Mouse (Mus musculus) CH12.LX (cell line): ENCODE measurements at regions not wholly inside any gene's neighbourhood (a gene's known extent, or its start where the extent isn't known, plus 50 kb on each side); places are given as distances from the start of the nearest gene placed in this dataset.
"Not testable (repeated sequence)": the region's sequence is repeated elsewhere in the genome, so short reads cannot be mapped to it uniquely, and the experiment has no call there.

ENCODE experiments used
- DNase-seq: peaks from one replicate; pipeline ENCODE4 v3.0.0-alpha.2; 2013; ENCODE audit errors: extremely low read depth
- H3K27ac ChIP-seq: 2 replicates; pipeline ENCODE4 v1.5.1; 2012; ENCODE audit warnings: low read depth, mild to moderate bottlenecking, control low read depth, moderate library complexity; ENCODE audit not compliant: insufficient read depth
- H3K27me3 ChIP-seq: replicated peaks from 2 replicates; pipeline ENCODE3; 2012; ENCODE audit warnings: inconsistent platforms
- H3K36me3 ChIP-seq, 2 experiments: replicated peaks in 1 of 2; 2 replicates each; pipeline versions ENCODE3 to v1.6.1; 2012; ENCODE audit warnings: inconsistent platforms in 1 of 2, low read length in 1 of 2, mild to moderate bottlenecking in 1 of 2, mixed read lengths in 1 of 2, moderate library complexity in 1 of 2; ENCODE audit not compliant: control insufficient read depth in 1 of 2, insufficient read depth in 1 of 2
- H3K4me1 ChIP-seq, 2 experiments: 2 replicates each; pipeline ENCODE4 v1.6.1; 2012; ENCODE audit warnings: inconsistent platforms in 1 of 2, moderate library complexity in 1 of 2; ENCODE audit not compliant: insufficient read depth in 2 of 2, control insufficient read depth in 1 of 2
- H3K4me2 ChIP-seq: 2 replicates; pipeline ENCODE4 v1.6.1; 2012; ENCODE audit warnings: low read depth, mild to moderate bottlenecking, control low read depth; ENCODE audit not compliant: poor library complexity, insufficient read depth, severe bottlenecking
- H3K4me3 ChIP-seq, 3 experiments: fragments of 150-350 bp in 1 of 3; sonication (generic) in 1 of 3; replicated peaks in 1 of 3; 2 replicates each; pipeline versions ENCODE3 to v1.5.1; 2011 to 2012; ENCODE audit warnings: low read depth in 2 of 3, low read length in 2 of 3, mild to moderate bottlenecking in 2 of 3, moderate library complexity in 2 of 3, control low read depth in 1 of 3, improper control_type of control experiment in 1 of 3, inconsistent platforms in 1 of 3, mixed read lengths in 1 of 3; ENCODE audit not compliant: poor library complexity in 1 of 3
- H3K79me2 ChIP-seq: replicated peaks from 2 replicates; pipeline ENCODE4 v1.6.1; 2012; ENCODE audit warnings: mild to moderate bottlenecking, moderate library complexity; ENCODE audit not compliant: control insufficient read depth, poor library complexity, insufficient read depth, severe bottlenecking; ENCODE audit errors: extremely low read depth
- H3K9ac ChIP-seq: 2 replicates; pipeline ENCODE4 v1.6.1; 2012; ENCODE audit warnings: low read depth, mild to moderate bottlenecking, control low read depth, moderate library complexity; ENCODE audit not compliant: insufficient read depth
- H3K9me3 ChIP-seq: replicated peaks from 2 replicates; pipeline ENCODE3; 2012; ENCODE audit warnings: low read length, inconsistent platforms, mixed read lengths
- BHLHE40 ChIP-seq: IDR thresholded peaks from 2 replicates; pipeline ENCODE4 v1.6.1; 2011; ENCODE audit warnings: mild to moderate bottlenecking, low read depth, low read length, improper control_type of control experiment
- CHD1 ChIP-seq: IDR thresholded peaks from 2 replicates; pipeline ENCODE4 v1.6.1; 2012; ENCODE audit warnings: low read depth, low read length, improper control_type of control experiment, inconsistent platforms
- CTCF ChIP-seq, 2 experiments: IDR thresholded peaks in 1 of 2; conservative IDR thresholded peaks in 1 of 2; 2 replicates each; pipeline ENCODE4 v1.5.1; 2011 to 2012; ENCODE audit warnings: low read depth in 2 of 2, low read length in 2 of 2, improper control_type of control experiment in 1 of 2, inconsistent platforms in 1 of 2, mild to moderate bottlenecking in 1 of 2, moderate library complexity in 1 of 2
- EP300 ChIP-seq: IDR thresholded peaks from 2 replicates; pipeline ENCODE4 v1.6.1; 2011; ENCODE audit warnings: low read length, improper control_type of control experiment
- GABPA ChIP-seq: IDR thresholded peaks from 2 replicates; pipeline ENCODE4 v1.6.1; 2012; ENCODE audit warnings: low read depth, low read length, improper control_type of control experiment, inconsistent platforms; ENCODE audit not compliant: insufficient replicate concordance
- HCFC1 ChIP-seq: IDR thresholded peaks from 2 replicates; pipeline ENCODE4 v1.6.1; 2012; ENCODE audit warnings: low read depth, mild to moderate bottlenecking, inconsistent platforms, low read length, improper control_type of control experiment
- MAFK ChIP-seq: IDR thresholded peaks from 2 replicates; pipeline ENCODE4 v1.6.1; 2011; ENCODE audit warnings: low read length, improper control_type of control experiment; ENCODE audit not compliant: insufficient replicate concordance
- MAZ ChIP-seq: IDR thresholded peaks from 2 replicates; pipeline ENCODE4 v1.6.1; 2012; ENCODE audit warnings: low read depth, mild to moderate bottlenecking, inconsistent platforms, low read length, improper control_type of control experiment, moderate library complexity
- MEF2A ChIP-seq: IDR thresholded peaks from 2 replicates; pipeline ENCODE4 v1.6.1; 2014; ENCODE audit warnings: low read depth, mild to moderate bottlenecking, inconsistent platforms, low read length, improper control_type of control experiment, borderline replicate concordance
- MYC ChIP-seq: IDR thresholded peaks from 2 replicates; pipeline ENCODE4 v1.6.1; 2011; ENCODE audit warnings: low read depth, mild to moderate bottlenecking, improper control_type of control experiment, low read length
- NELFE ChIP-seq: IDR thresholded peaks from 2 replicates; pipeline ENCODE4 v1.6.1; 2011; ENCODE audit warnings: low read depth, low read length, improper control_type of control experiment
- POLR2A ChIP-seq: IDR thresholded peaks from 2 replicates; pipeline ENCODE4 v1.6.1; 2011; ENCODE audit warnings: low read depth, mild to moderate bottlenecking, improper control_type of control experiment, low read length
- POLR2AphosphoS2 ChIP-seq: IDR thresholded peaks from 2 replicates; pipeline ENCODE4 v1.6.1; 2011; ENCODE audit warnings: low read depth, low read length, improper control_type of control experiment
- RAD21 ChIP-seq: IDR thresholded peaks from 2 replicates; pipeline ENCODE4 v1.6.1; 2011; ENCODE audit warnings: low read depth, mild to moderate bottlenecking, low read length, improper control_type of control experiment, moderate library complexity
- RCOR1 ChIP-seq: conservative IDR thresholded peaks from 2 replicates; pipeline ENCODE4 v1.6.1; 2012; ENCODE audit warnings: low read depth, mild to moderate bottlenecking, inconsistent platforms, low read length, improper control_type of control experiment
- SMC3 ChIP-seq: IDR thresholded peaks from 2 replicates; pipeline ENCODE4 v1.6.1; 2011; ENCODE audit warnings: low read depth, low read length, improper control_type of control experiment
- UBTF ChIP-seq: IDR thresholded peaks from 2 replicates; pipeline ENCODE4 v1.6.1; 2012; ENCODE audit warnings: low read depth, mild to moderate bottlenecking, inconsistent platforms, low read length, improper control_type of control experiment, moderate library complexity
- USF1 ChIP-seq: IDR thresholded peaks from 2 replicates; pipeline ENCODE4 v1.6.1; 2014; ENCODE audit warnings: low read depth, mild to moderate bottlenecking, inconsistent platforms, low read length, improper control_type of control experiment
- ZKSCAN1 ChIP-seq: IDR thresholded peaks from 2 replicates; pipeline ENCODE4 v1.6.1; 2012; ENCODE audit warnings: low read depth, inconsistent platforms, low read length, improper control_type of control experiment, borderline replicate concordance
- ZMIZ1 ChIP-seq: IDR thresholded peaks from 2 replicates; pipeline ENCODE4 v1.6.1; 2012; ENCODE audit warnings: low read depth, mild to moderate bottlenecking, inconsistent platforms, low read length, improper control_type of control experiment
- dilution Hi-C: fragments of 300-500 bp; cut with MboI; formaldehyde crosslinking; loops from 2 replicates; pipeline ENCODE4 v1.14.3; 2020; ENCODE audit warnings: low sequenced_read_pairs; ENCODE audit not compliant: extremely low pct_unique_long_range_greater_than_20kb, extremely low pct_ligation_motif_present
- in situ Hi-C: fragments of 300-500 bp; cut with MboI; formaldehyde crosslinking; loops from 3 replicates; pipeline ENCODE4 v1.14.3; 2019; ENCODE audit warnings: low sequenced_read_pairs, low pct_ligation_motif_present, low pct_unique_long_range_greater_than_20kb, mixed read lengths

GRCm38 (mm10) chr2:11099834-11100622, 71.9 kb upstream of the Prkcq start:
- H3K9ac ChIP-seq, H3K4me3 ChIP-seq, H3K4me1 ChIP-seq, in situ Hi-C loops, dilution Hi-C loops: not testable (repeated sequence)
- peak; percentile 28 for TF ChIP-seq USF1
- TF ChIP-seq, all 38 proteins: peak for 1; not testable (repeated sequence) for 37
- H3K27ac ChIP-seq, H3K79me2 ChIP-seq, DNase-seq, H3K36me3 ChIP-seq, H3K9me3 ChIP-seq, H3K27me3 ChIP-seq: not testable (repeated sequence)
- H3K4me2 ChIP-seq, result 0 out of 2 replicates have a peak overlapping the region, but pooled peaks have one; percentile 16

- H3K27me3 ChIP-seq, result no peaks in the 10 kb centered on the region
- H3K9me3 ChIP-seq, result no peaks in the 10 kb centered on the region
- in situ Hi-C loops (loop anchor here (10.0 kb wide), 1 partner anchor 172 kb away; no protein-coding TSS in a partner anchor), dilution Hi-C loops (no loop called here)
- H3K4me1 ChIP-seq, result no peaks in the 10 kb centered on the region
- H3K27ac ChIP-seq, result no peak overlapping the region
- no peaks in the 10 kb centered on the region for H3K36me3 ChIP-seq
- no peak overlapping the region for H3K4me3 ChIP-seq
- TF ChIP-seq MAZ (no peak), SMC3 (peak; percentile 92), MEF2A (no peak), UBTF (no peak), POLR2AphosphoS2 (no peak), BHLHE40 (no peak), RCOR1 (no peak), MAFK (no peak), CTCF (conservative IDR thresholded peaks at IDR 0.05 in 1 of 2, IDR thresholded peaks at IDR 0.05 in 1 of 2; ENCODE audit: low read depth in 2 of 2, low read length in 2 of 2) (peak; percentile 66 to 86), EP300 (no peak), HCFC1 (no peak), RAD21 (peak; percentile 71), POLR2A (no peak), ZKSCAN1 (no peak), ZMIZ1 (no peak), GABPA (no peak), CHD1 (no peak), MYC (no peak), NELFE (no peak)
- H3K4me2 ChIP-seq, result no peak overlapping the region
- no peak overlapping the region for H3K9ac ChIP-seq
- DNase-seq, result peak; percentile 70
- no peaks in the 10 kb centered on the region for H3K79me2 ChIP-seq
These were observed 58.7 kb upstream of the Prkcq start for GRCm38 (mm10) chr2:11113191-11113590.
